Mouse (Mus musculus): Measurements from ENCODE around the gene Reps1.

DNA sequence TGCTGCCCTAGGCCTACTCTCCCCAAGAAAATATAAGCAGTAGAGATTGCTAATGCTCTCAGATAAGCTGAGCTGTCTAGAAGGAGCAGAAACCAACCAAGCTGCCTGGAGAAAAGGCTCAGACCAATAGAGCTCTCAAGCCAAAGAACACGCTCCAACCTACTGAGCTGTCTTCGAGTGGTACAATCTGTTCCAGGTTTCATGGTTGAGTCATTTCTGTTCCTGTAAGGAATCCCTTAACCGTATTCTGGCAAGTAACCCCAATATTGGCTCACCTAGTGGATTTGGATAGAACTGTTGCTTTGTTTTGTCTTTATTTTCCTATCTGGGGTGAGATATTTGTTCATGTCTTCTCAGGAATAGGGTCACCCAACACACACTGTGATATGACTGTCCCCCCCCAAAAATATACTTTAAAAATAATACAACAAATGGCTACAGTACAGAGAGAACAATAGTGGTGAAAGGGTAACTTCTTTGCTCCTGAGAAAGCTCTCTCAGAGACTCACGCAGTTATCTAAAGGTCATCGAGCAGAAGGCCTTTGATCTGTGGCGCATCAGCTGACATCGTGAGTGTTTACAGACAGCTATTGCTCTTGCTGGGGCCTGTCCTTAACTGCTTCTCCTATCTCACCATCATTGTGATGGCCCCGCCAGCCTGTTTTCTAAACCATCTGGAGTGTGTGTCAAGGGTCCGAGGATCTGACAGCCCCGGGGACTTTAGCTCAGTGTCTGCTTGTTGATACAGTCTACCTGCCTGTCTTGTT lies 8.1 kb upstream of the Reps1 start:
- TF ChIP-seq POLR2A (IDR thresholded peaks at IDR 0.05; ENCODE audit: insufficient read length, low read depth) (no peak), MAX (IDR thresholded peaks at IDR 0.05; ENCODE audit: low read depth) (no peak), TCF12 (IDR thresholded peaks at IDR 0.05; ENCODE audit: insufficient read depth, poor library complexity, severe bottlenecking) (no peak), MYOD1 (IDR thresholded peaks at IDR 0.05; ENCODE audit: control insufficient read depth in 1 of 3, insufficient read length in 2 of 3, low read depth in 2 of 3) (no peak), POLR2AphosphoS2 (IDR thresholded peaks at IDR 0.05; ENCODE audit: insufficient read length, low read depth) (no peak), MYOG (IDR thresholded peaks at IDR 0.05; ENCODE audit: control insufficient read depth in 1 of 3, insufficient read depth in 1 of 3, insufficient read length in 2 of 3, low read depth in 2 of 3) (no peak), CEBPB (IDR thresholded peaks at IDR 0.05; ENCODE audit: insufficient read depth, poor library complexity, severe bottlenecking) (no peak), REST (IDR thresholded peaks at IDR 0.05; ENCODE audit: insufficient read depth, insufficient read length) (no peak), TCF3 (IDR thresholded peaks at IDR 0.05; ENCODE audit: insufficient read length, low read depth) (no peak)
